Mouse (Mus musculus): Measurements from ENCODE around the gene Atp5l. TPM values are rescaled to one million over a fixed set of nuclear protein-coding genes. Genes with fewer than 3 reads are reported as not detected.

Atp5l gene
- total RNA-seq, 2 experiments from 2014 or later = 668 to 937 TPM

DNA sequence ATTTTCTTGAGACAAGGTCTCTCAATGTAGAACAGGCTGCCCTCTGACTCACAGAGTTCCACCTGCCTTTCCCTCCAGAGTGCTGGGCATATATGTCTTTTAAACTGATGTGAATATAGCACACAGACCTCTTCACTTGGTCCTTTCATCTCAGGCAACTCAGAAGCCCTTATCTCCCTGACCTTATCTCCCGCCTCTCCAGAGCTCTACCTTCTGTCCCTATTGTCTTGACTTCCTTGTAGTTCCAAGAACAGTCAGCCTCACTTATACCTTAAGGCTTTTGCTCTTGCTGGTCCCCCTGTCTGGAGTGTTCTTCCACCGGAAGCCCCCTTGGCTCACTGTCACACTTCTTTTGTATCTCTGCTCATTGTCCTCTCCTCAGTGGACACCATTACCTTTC lies 30.4 kb downstream of the Atp5l start:
- intact Hi-C loops (cut with DNase I) = no loop called here
- H3K4me3 ChIP-seq = no peak overlapping the region
- no peak for TF ChIP-seq CTCF (IDR thresholded peaks at IDR 0.05)
- H3K27ac ChIP-seq = no peak overlapping the region
- DNase-seq = no peak

DNA sequence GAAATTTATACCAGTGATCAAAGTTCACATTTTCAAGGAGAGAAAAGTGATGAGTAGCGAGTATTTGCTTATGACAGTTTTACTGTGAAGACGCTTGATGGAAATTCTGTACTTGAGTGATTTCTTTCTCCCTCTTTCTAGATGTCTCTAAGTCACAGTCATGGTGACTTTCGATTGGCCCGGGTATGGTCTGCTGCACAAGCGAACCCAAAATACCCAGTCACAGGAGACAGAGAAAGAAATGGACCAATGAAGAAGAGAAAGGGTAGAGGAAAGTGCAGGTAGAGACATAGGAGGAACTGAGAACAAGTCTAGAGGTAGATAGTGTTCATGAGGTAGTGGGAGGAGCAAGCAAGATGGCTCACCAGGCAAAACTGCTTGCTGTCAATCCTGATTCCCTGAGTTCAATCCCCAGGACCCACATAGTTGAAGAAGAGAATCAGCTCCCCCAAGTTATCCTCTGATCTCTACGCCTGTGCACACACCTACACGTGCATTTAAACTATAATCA lies 32.4 kb downstream of the Atp5l start:
- intact Hi-C loops (cut with DNase I) = no loop called here
- no peak overlapping the region for H3K4me3 ChIP-seq
- DNase-seq = no peak
- H3K27ac ChIP-seq = no peak overlapping the region
- no peak for TF ChIP-seq CTCF (IDR thresholded peaks at IDR 0.05)

DNA sequence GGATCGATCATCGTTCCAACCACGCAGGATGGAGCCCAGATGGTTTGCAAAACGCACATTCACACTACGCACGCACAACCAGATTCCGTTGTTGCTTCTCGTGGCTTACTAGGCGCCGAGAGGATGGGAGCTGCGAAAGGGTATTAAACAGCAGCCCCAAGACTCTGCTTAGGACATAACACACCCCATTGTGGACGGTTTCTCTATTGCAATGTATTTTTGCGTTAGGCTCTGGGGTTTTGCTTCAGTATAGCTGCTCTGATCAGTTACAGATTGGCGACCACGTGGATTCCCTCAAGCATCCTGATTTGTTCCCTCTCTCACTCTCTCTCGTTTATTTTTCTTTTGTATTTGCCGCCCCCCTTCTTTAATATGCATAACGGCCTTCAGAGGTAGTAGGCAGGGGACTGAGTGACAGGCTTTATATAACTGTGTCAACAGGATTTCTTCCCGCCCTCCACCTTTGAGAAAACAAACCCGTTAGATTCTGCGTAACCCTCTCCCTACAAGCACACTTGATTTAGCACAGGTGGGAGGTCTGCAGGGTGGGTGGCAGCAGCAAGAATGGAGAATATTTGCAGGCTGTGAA lies 37.5 kb downstream of the Atp5l start:
- Histone ChIP-seq H3K27ac (peak overlapping the region; percentile 94; the same call in 1 of the 2 replicates), H3K4me3 (peak overlapping the region; percentile 77)
- TF ChIP-seq CTCF (IDR thresholded peaks at IDR 0.05) = no peak
- intact Hi-C loops (cut with DNase I) = loop anchor here (5.0 kb wide), 1 partner anchor 34 kb away; no protein-coding TSS in a partner anchor
- no peak for DNase-seq

DNA sequence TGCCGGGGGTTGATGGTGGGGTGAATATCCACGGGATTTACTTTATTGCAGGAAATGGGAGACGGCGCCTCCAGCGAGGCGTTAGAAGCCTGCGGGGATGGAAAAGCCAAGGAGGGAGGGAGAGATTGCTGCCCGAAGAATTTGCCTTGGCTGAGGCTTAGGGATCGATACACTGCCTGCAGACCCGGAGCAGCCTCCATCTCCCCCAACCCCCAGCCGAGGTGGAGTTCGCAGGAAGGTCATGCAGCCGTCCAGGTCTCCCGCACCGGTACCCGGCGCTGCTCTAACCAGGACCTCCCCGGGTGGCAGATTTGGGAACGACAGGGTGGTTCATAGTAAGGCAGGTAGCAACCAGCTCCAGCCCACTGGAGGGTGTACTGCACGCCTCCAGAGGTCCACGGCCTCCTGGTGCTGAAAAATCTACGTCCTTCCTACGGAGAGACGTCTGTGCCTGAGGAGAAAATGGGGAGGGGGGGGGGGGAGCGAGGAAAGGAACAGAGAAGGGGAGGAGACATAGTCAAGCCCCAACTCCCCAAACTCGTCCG lies 38.0 kb downstream of the Atp5l start:
- Histone ChIP-seq H3K27ac (peak overlapping the region; percentile 94), H3K4me3 (peak overlapping the region; percentile 77)
- DNase-seq = peak; percentile 53
- peak; percentile 40 for TF ChIP-seq CTCF (IDR thresholded peaks at IDR 0.05)
- intact Hi-C loops (cut with DNase I) = loop anchor here (5.0 kb wide), 1 partner anchor 35 kb away; no protein-coding TSS in a partner anchor

DNA sequence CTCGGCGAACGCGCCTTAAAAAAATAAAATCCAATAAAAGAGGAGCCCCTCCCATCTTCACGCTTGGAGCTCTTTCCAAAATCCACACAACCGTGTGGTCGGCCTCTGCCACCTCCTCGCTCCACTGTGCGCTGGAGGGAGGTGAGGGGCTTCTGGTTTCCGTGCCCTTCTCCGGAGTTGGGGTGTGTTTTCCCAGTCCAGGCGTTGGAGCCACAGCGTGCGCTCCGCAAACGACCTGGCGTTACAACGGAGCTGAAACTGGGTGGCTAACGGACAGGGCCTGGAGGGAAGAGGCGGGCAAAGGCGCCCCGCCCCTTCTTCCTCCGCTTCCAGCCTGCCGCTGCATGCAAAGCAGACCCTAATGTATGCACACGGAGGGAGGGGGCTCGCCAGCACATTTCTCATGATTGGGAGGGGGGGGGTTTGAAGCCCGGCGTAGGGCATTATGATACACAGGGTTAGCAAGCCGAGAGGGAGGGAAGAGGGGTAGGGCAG lies 38.6 kb downstream of the Atp5l start:
- Histone ChIP-seq H3K27ac (peak overlapping the region; percentile 94), H3K4me3 (peak overlapping the region; percentile 77)
- DNase-seq = peak; percentile 77
- TF ChIP-seq CTCF (IDR thresholded peaks at IDR 0.05) = no peak
- intact Hi-C loops (cut with DNase I) = loop anchor here (2.0 to 5.0 kb wide), 2 partner anchors 35 to 41 kb away; no protein-coding TSS in a partner anchor

DNA sequence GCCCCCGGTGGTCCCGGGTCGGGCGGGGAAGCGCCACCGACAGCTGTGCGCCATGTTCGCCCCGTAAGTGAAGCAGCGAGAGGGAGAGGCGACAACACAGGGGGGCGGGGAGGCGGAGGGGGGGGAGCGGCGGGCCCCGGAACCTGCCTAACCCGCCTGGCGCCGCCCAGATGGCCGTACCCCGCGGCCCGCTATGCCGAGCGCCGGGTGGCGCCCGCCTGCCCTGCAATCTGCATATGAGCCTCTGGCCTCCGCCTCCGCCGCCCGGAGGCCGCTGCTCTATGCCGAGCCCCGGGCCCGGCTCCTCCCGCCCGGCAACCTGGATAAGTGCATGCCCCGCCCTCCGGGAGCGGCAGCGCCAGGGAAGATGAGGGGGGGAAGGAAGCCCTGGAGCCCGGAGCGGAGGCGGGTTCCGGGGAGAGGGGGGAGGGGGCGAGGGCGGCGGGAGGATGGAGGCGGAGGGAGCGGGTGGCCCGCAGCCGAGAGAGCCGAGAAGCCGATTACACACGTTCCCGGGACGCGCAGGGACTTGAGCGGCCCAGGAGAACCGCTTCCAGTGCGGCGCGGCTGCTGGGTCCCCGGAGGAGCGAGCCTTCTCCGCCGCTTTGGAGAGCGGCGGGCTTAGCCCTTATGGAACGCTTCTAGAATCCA lies 39.2 kb downstream of the Atp5l start, which contains the start of gene Kmt2a:
Kmt2a (minus strand) TSS at position 76 of the 651 bp plus-strand sequence.
- DNase-seq = peak; percentile 99
- intact Hi-C loops (cut with DNase I) = loop anchor here (2.0 to 5.0 kb wide), 2 partner anchors 36 to 41 kb away; no protein-coding TSS in a partner anchor
- Histone ChIP-seq H3K27ac (peak within 1 kb of the TSS; percentile 94), H3K4me3 (peak within 1 kb of the TSS; percentile 77)
- TF ChIP-seq CTCF (IDR thresholded peaks at IDR 0.05) = no peak

DNA sequence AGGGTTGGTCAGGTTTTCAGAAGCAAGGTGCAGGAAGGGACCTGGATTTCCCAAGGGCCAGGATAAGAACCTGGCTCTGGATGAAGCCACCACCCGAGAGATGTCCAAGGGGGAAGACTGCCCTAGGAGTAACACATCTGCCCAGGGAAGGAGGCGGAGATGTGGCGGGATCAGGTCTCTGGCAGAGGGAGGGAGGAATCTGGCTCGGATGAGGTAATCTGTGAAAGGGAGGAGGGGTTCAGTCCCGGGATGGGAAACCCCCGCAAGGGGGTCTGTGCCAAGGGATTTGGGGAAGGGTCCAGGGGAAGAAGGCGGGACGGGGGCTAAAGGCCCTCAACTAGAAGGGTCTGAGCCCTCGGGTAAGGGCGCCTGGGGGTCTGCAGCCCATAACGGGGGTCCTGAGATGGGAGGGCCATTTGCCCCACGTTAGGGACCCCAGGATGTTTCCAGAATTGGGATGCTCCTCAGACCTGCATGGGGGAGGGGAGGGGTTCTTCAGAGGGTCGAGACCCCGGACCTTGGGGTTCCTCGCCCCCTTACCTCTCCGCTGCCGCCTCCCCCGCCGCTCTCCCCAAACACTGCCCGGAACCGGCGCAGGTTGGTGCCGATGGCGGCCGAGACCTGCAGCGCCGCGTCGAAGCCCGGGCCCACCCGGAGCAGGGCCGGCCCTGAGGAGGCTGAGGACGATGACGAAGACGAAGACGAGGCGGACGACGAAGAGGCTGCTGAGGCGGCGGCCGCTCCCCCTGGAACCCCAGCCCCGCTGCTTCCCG lies 40.0 kb downstream of the Atp5l start:
- intact Hi-C loops (cut with DNase I) = loop anchor here (2.0 to 5.0 kb wide), 2 partner anchors 37 to 40 kb away; no protein-coding TSS in a partner anchor
- Histone ChIP-seq H3K27ac (peak overlapping the region; percentile 94), H3K4me3 (peak overlapping the region; percentile 77)
- TF ChIP-seq CTCF (IDR thresholded peaks at IDR 0.05) = no peak
- peak; percentile 49 for DNase-seq

DNA sequence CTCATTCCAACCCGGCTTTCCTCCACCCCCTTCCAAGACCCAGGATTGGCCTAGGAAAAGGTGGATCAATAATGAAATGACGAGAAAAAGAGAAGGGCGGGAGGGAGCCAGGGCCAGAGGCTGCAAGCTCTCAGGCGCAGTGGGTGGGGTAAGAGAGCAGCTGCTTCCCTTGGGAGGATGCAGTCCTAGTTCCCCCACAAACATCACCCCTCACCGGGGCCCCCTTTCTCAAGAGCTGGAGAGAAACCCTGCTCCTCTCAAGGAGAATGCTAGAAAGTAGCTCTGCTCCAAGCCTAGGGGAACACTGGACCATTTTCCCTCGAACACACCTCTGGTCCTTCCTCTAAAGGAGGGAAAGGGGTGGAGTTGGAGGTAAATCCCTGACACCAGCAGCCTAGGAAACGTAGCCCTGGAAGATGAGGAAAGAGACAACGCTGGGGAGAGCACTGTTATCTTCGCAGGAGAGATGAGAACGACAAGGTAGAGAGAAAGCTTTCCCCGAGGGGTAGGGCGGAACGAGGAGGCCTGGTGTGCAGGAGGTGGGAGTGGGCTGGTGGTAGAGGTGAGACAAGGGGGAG lies 40.8 kb downstream of the Atp5l start:
- intact Hi-C loops (cut with DNase I) = loop anchor here (2.0 to 5.0 kb wide), 2 partner anchors 38 to 39 kb away; no protein-coding TSS in a partner anchor
- H3K27ac ChIP-seq = peak overlapping the region; percentile 94
- H3K4me3 ChIP-seq = peak overlapping the region; percentile 77
- peak; percentile 31 for DNase-seq
- TF ChIP-seq CTCF (IDR thresholded peaks at IDR 0.05) = no peak

DNA sequence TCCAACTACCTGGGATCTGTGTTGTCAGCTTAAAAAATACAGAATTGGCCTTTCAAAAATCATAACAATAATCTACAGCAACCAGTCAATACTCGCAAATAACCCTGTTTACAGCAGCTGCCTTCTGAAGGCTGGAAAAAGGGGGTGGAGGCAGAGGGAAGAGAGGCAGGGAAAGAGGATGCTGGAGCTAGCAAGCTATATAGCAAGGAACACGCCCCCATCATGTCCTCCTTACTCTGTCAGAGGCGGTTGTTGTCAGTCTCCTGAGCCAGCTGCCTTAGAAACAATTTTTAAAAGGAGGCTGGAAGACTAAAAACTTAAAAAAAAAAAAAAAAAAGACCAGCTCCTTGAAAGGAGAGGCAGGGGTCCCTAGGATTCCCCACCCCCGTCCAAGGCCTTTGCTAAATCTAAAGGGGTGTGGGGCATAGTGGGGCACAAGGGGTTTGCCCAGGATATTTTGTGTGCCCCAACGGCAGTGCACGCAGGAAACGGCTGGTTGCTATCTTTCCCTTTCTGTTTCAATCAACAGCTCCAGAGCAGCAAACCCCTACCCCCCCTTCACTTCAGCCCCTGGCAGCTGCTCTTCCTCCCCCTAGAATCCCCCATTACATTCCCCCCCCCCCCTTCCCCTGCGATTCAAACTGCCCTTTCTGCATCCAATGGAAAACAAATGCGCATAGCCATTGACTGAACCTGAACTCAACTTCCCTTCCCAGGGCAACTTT lies 41.6 kb downstream of the Atp5l start:
- H3K27ac ChIP-seq = peak overlapping the region; percentile 94; the same call in 1 of the 2 replicates
- no peak for DNase-seq
- intact Hi-C loops (cut with DNase I) = no loop called here
- TF ChIP-seq CTCF (IDR thresholded peaks at IDR 0.05) = no peak
- peak overlapping the region; percentile 77 for H3K4me3 ChIP-seq

DNA sequence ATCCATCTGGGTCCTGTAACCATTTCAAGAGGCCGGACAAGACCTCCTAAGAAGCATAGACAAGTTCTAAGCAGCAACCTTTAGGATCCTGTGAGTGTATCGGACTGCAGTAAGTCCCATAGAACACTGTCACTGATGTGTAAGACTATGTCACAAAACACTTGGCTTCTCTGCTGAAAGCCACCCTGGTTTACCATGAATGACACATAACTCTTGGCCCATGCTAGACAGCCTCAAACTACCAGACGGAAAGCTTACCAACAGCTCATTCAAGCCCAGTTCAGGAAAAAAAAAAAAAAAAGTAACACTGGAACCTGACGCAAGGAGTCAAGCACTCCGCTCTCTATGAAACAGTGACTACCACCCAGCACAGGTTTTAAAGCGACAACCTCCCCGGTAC lies 42.9 kb downstream of the Atp5l start:
- no peak overlapping the region for H3K27ac ChIP-seq

DNA sequence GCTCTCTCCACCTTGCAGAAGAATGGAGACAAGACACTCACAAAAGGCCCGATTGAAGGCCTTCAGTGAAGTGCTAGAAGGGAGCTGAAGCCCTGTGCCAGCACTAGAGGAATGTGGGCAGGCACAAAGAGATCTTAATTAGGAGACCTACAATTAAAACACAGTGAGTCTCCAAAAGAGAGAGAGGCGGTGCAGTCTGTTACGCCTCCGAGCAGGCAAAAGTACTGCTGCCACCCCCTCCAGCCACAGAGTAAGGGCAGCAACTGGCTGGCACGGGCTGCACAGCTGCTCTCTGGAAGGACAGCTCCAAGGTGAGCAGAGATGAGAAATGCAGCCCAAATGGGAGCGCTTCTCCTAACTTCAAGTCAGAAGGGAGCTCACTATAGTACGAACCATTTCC lies 45.1 kb downstream of the Atp5l start:
- peak overlapping the region; percentile 80 for H3K27ac ChIP-seq
- H3K4me3 ChIP-seq = peak overlapping the region; percentile 16
- peak; percentile 70 for DNase-seq
- intact Hi-C loops (cut with DNase I) = no loop called here
- no peak for TF ChIP-seq CTCF (IDR thresholded peaks at IDR 0.05)

More for the DNA sequence above, 42.9 kb downstream of the Atp5l start:
- TF ChIP-seq CTCF (IDR thresholded peaks at IDR 0.05) = no peak
- intact Hi-C loops (cut with DNase I) = no loop called here
- H3K4me3 ChIP-seq = no peak overlapping the region
- no peak for DNase-seq
